ENCODE assay signal across 23 mouse cellular contexts in the genomic region with DNA sequence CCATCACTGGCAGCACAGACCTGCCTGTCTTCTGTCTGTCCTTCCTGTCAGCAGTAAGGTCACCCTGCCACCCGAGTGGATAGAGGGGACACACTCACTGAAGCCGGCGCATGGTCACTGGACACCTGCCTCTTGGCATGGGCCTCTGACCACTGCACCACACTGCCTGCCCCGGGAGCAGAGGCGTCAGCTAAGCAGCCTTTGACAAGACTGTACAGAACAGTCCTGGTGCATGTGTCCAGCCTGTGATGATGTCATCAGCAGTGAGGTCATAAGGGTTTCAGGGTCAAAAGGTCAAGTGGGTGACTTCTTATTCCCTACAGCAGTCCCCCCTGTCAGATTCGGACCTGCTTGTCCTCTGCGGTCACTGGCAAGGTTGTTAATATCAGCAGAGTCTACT.
DNase-seq lines count a peak whose midpoint lies in the region; ATAC-seq lines count a peak whose summit lies in the region.
"Had no signal": no experiment of that assay in that cellular context is flagged by ENCODE, and none has a peak within 500 bp of the region (broad histone marks: within the 10 kb centered on the region; RNA-seq: fewer than 3 reads in every experiment).

No protein-coding gene starts in this region.

- H3K9me3 ChIP-seq in heart, embryonic 10.5 days, result no peaks in the 10 kb centered on the region
- H3K9me3 ChIP-seq in heart, embryonic 15.5 days (replicated peaks), result no peaks in the 10 kb centered on the region; the same call in 1 of the 2 replicates
- H3K9me3 ChIP-seq in hindbrain, embryonic 12.5 days (replicated peaks), result peaks cover 7% of the 10 kb centered on the region
- no peaks in the 10 kb centered on the region for H3K9me3 ChIP-seq in hindbrain, embryonic 16.5 days (ENCODE audit: control insufficient read depth, low read length)
- peaks cover 10% of the 10 kb centered on the region for H3K9me3 ChIP-seq in megakaryocyte, embryonic 14.5 days
- H3K9me3 ChIP-seq: hindbrain, embryonic 13.5 days; limb, embryonic 13.5 days; midbrain, embryonic 13.5 days had no signal

- no peak overlapping the region for H3K9ac ChIP-seq in heart, embryonic 15.5 days
- no peak overlapping the region for H3K9ac ChIP-seq in hindbrain, embryonic 12.5 days
- H3K9ac ChIP-seq in hindbrain, embryonic 16.5 days (ENCODE audit: low read depth, low read length), result no peak overlapping the region
- H3K9ac ChIP-seq: hindbrain, embryonic 13.5 days; limb, embryonic 13.5 days; midbrain, embryonic 13.5 days; neural tube, embryonic 13.5 days had no signal

- peak; percentile 80 for DNase-seq in heart, embryonic 10.5 days (ENCODE audit: low spot score)
- no peak for DNase-seq in heart, adult 11 months
- no peak for DNase-seq in heart, postnatal 25 days (ENCODE audit: low spot score)
- DNase-seq: adrenal gland, adult 8-10 months; cerebellum, adult 2 months; cerebellum, postnatal 14 days; gastrocnemius, adult 2 months; gastrocnemius, postnatal 36 days; kidney, postnatal 4 days; lung, postnatal 10 days had no signal

- H3K27me3 ChIP-seq in heart, embryonic 10.5 days (ENCODE audit: insufficient read depth, poor library complexity, severe bottlenecking), result no peaks in the 10 kb centered on the region
- no peaks in the 10 kb centered on the region for H3K27me3 ChIP-seq in heart, embryonic 15.5 days
- no peaks in the 10 kb centered on the region for H3K27me3 ChIP-seq in hindbrain, embryonic 12.5 days
- H3K27me3 ChIP-seq in hindbrain, embryonic 16.5 days (replicated peaks; ENCODE audit: control insufficient read depth, insufficient read depth, low read length), result no peaks in the 10 kb centered on the region
- peaks cover 15% of the 10 kb centered on the region for H3K27me3 ChIP-seq in megakaryocyte, embryonic 14.5 days (replicated peaks)
- H3K27me3 ChIP-seq: hindbrain, embryonic 13.5 days; midbrain, embryonic 13.5 days; neural tube, embryonic 13.5 days had no signal

- H3K4me2 ChIP-seq in heart, embryonic 15.5 days, result no peak overlapping the region
- no peak overlapping the region for H3K4me2 ChIP-seq in hindbrain, embryonic 12.5 days (replicated peaks)
- H3K4me2 ChIP-seq in hindbrain, embryonic 16.5 days (ENCODE audit: low read length), result no peak overlapping the region
- H3K4me2 ChIP-seq: hindbrain, embryonic 13.5 days; limb, embryonic 13.5 days; liver, embryonic 11.5 days; midbrain, embryonic 13.5 days; neural tube, embryonic 13.5 days had no signal

- H3K36me3 ChIP-seq in heart, embryonic 10.5 days, result peaks cover 3% of the 10 kb centered on the region; the same call in 1 of the 2 replicates
- H3K36me3 ChIP-seq in heart, embryonic 15.5 days, result no peaks in the 10 kb centered on the region
- no peaks in the 10 kb centered on the region for H3K36me3 ChIP-seq in hindbrain, embryonic 12.5 days
- no peaks in the 10 kb centered on the region for H3K36me3 ChIP-seq in hindbrain, embryonic 16.5 days (ENCODE audit: control insufficient read depth, insufficient read depth, low read length)
- no peaks in the 10 kb centered on the region for H3K36me3 ChIP-seq in megakaryocyte, embryonic 14.5 days (replicated peaks; ENCODE audit: low read length)
- H3K36me3 ChIP-seq: hindbrain, embryonic 13.5 days; limb, embryonic 13.5 days; midbrain, embryonic 13.5 days; neural tube, embryonic 13.5 days had no signal

- intact Hi-C loops in heart, postnatal 25 days (cut with DNase I), result loop anchor here (2.0 kb wide), 1 partner anchor 24 kb away; no protein-coding TSS in a partner anchor

- peaks cover 46% of the 10 kb centered on the region for H3K4me1 ChIP-seq in heart, embryonic 10.5 days
- H3K4me1 ChIP-seq in heart, embryonic 15.5 days (replicated peaks), result peaks cover 19% of the 10 kb centered on the region
- H3K4me1 ChIP-seq in hindbrain, embryonic 12.5 days, result peaks cover 31% of the 10 kb centered on the region
- peaks cover 14% of the 10 kb centered on the region for H3K4me1 ChIP-seq in hindbrain, embryonic 16.5 days (ENCODE audit: control insufficient read depth, insufficient read depth, low read depth, low read length)
- no peaks in the 10 kb centered on the region for H3K4me1 ChIP-seq in megakaryocyte, embryonic 14.5 days

- no peak overlapping the region for H3K4me3 ChIP-seq in heart, embryonic 10.5 days
- H3K4me3 ChIP-seq in heart, embryonic 15.5 days, result no peak overlapping the region
- H3K4me3 ChIP-seq in hindbrain, embryonic 12.5 days, result no peak overlapping the region
- H3K4me3 ChIP-seq in hindbrain, embryonic 16.5 days (ENCODE audit: low read length), result no peak overlapping the region
- H3K4me3 ChIP-seq in megakaryocyte, embryonic 14.5 days (replicated peaks), result peak overlapping the region; percentile 26
- H3K4me3 ChIP-seq: erythroblast, embryonic 14.5 days; gastrocnemius, adult 2 months; hindbrain, embryonic 13.5 days; limb, embryonic 13.5 days; midbrain, embryonic 13.5 days; neural tube, embryonic 13.5 days had no signal

- WGBS in heart, embryonic 10.5 days, result 46% methylated on average over 7 of the region's 7 CpGs
- 47% methylated on average over 7 of the region's 7 CpGs for WGBS in heart, embryonic 15.5 days
- WGBS in hindbrain, embryonic 12.5 days, result 85% methylated on average over 7 of the region's 7 CpGs
- WGBS in hindbrain, embryonic 16.5 days, result 85% methylated on average over 7 of the region's 7 CpGs

- H3K27ac ChIP-seq in heart, embryonic 10.5 days, result peak overlapping the region; percentile 84
- H3K27ac ChIP-seq in heart, embryonic 15.5 days, result peak overlapping the region; percentile 14; the same call in 1 of the 2 replicates
- no peak overlapping the region for H3K27ac ChIP-seq in hindbrain, embryonic 12.5 days
- H3K27ac ChIP-seq in hindbrain, embryonic 16.5 days (ENCODE audit: low read depth, low read length), result no peak overlapping the region
- H3K27ac ChIP-seq: gastrocnemius, adult 2 months; limb, embryonic 13.5 days had no signal

- 0 out of 2 replicates have a peak, but pooled peaks have one; percentile 10 for ATAC-seq in heart, embryonic 15.5 days (replicated peaks; ENCODE audit: insufficient number of reproducible peaks, insufficient read depth, low FRiP score, low read depth)
- peak; percentile 13; the same call in 1 of the 2 replicates for ATAC-seq in hindbrain, embryonic 12.5 days (ENCODE audit: low FRiP score)
- ATAC-seq in hindbrain, embryonic 16.5 days, result no peak
- no peak for ATAC-seq in megakaryocyte, adult 5-6 weeks (ENCODE audit: poor library complexity, severe bottlenecking)
- ATAC-seq: forebrain, embryonic 16.5 days; intestine, postnatal 0 days; midbrain, embryonic 13.5 days had no signal

Comparison
In these comparisons a context has a peak if more than half of its experiments do, and no peak if none do; other contexts are left out.
1. ATAC-seq: peak in heart, embryonic 15.5 days (single experiment) and hindbrain, embryonic 12.5 days (single experiment); none in hindbrain, embryonic 16.5 days (single experiment) and megakaryocyte, adult 5-6 weeks (single experiment).
2. H3K27ac ChIP-seq: peak in heart, embryonic 10.5 days (single experiment) and heart, embryonic 15.5 days (single experiment); none in hindbrain, embryonic 12.5 days (single experiment) and hindbrain, embryonic 16.5 days (single experiment).